Mouse (Mus musculus) gonadal fat pad, adult 2 months (tissue): ENCODE results near the gene Man2a2. TPM values are rescaled to one million over a fixed set of nuclear protein-coding genes. Genes with fewer than 3 reads are reported as not detected.
"Not testable (repeated sequence)": the region's sequence is repeated elsewhere in the genome, so short reads cannot be mapped to it uniquely, and the experiment has no call there.

Experiments used
- DNase-seq: peaks from one replicate; pipeline ENCODE4 v3.0.0-alpha.2; 2012; ENCODE audit warnings: low read depth
- polyA plus RNA-seq: library from polyadenylated mRNA; depleted of rRNA; stranded (reverse); fragments of >200 nt; gene quantifications from 2 replicates; pipeline ENCODE4 v1.2.3, GENCODE M21; 2012

Gene Man2a2
- polyA plus RNA-seq, 1 experiment = 113 TPM

GRCm38 (mm10) chr7:80400099-80400498 lies 28.9 kb upstream of the Man2a2 start:
- DNase-seq = no peak

- DNase-seq = no peak
Observed at GRCm38 (mm10) chr7:80398654-80399444, 27.7 kb upstream of the Man2a2 start.

GRCm38 (mm10) chr7:80397986-80398385 lies 26.8 kb upstream of the Man2a2 start:
- no peak for DNase-seq

GRCm38 (mm10) chr7:80396427-80396826 lies 25.3 kb upstream of the Man2a2 start:
- not testable (repeated sequence) for DNase-seq

- no peak for DNase-seq
Observed at GRCm38 (mm10) chr7:80394600-80394999, 23.4 kb upstream of the Man2a2 start.

- DNase-seq = no peak
Observed at GRCm38 (mm10) chr7:80392119-80392518, 20.9 kb upstream of the Man2a2 start.

- DNase-seq = no peak
Observed at GRCm38 (mm10) chr7:80387633-80388543, 16.7 kb upstream of the Man2a2 start, which contains the start of gene Fes. Gene Fes (minus strand): TSS chr7:80387946.

- DNase-seq = no peak
Observed at GRCm38 (mm10) chr7:80387033-80387632, 16.0 kb upstream of the Man2a2 start.

- no peak for DNase-seq
Observed at GRCm38 (mm10) chr7:80386235-80386930, 15.2 kb upstream of the Man2a2 start.

GRCm38 (mm10) chr7:80382919-80383318 lies 11.7 kb upstream of the Man2a2 start:
- DNase-seq = no peak

- no peak for DNase-seq
Observed at GRCm38 (mm10) chr7:80379531-80379930, 8.4 kb upstream of the Man2a2 start.

GRCm38 (mm10) chr7:80377471-80377870 lies 6.3 kb upstream of the Man2a2 start:
- no peak for DNase-seq

GRCm38 (mm10) chr7:80376192-80376591 lies 5.0 kb upstream of the Man2a2 start:
- no peak for DNase-seq

- DNase-seq = no peak
Observed at GRCm38 (mm10) chr7:80375376-80376039, 4.3 kb upstream of the Man2a2 start.

GRCm38 (mm10) chr7:80374733-80375132 lies 3.6 kb upstream of the Man2a2 start:
- no peak for DNase-seq

- DNase-seq = no peak
Observed at GRCm38 (mm10) chr7:80374280-80374679, 3.1 kb upstream of the Man2a2 start.

GRCm38 (mm10) chr7:80373850-80374249 lies 2.7 kb upstream of the Man2a2 start:
- DNase-seq = no peak

- DNase-seq = no peak
Observed at GRCm38 (mm10) chr7:80373352-80373751, 2.2 kb upstream of the Man2a2 start.

- DNase-seq = no peak
Observed at GRCm38 (mm10) chr7:80372667-80373066, 1.5 kb upstream of the Man2a2 start.

- no peak for DNase-seq
Observed at GRCm38 (mm10) chr7:80372166-80372565, 991 bp upstream of the Man2a2 start.

GRCm38 (mm10) chr7:80370649-80371040 lies 530 bp downstream of the Man2a2 start:
- no peak for DNase-seq
